Mouse (Mus musculus): ENCODE results near the gene Batf2. TPM values are rescaled to one million over a fixed set of nuclear protein-coding genes. Genes with fewer than 3 reads are reported as not detected.
"Not testable (repeated sequence)": the region's sequence is repeated elsewhere in the genome, so short reads cannot be mapped to it uniquely, and the experiment has no call there.

Batf2 gene
- polyA plus RNA-seq, 2 experiments, result 0.09 to 0.35 TPM

- Histone ChIP-seq H3K9ac (replicated peaks) (peak overlapping the region; percentile 85), H3K4me3 (ENCODE audit: insufficient read depth in 1 of 2, low read depth in 2 of 2, low read length in 2 of 2) (peak overlapping the region; percentile 29 to 66; a peak in 3 of 4 replicates), H3K36me3 (replicated peaks; ENCODE audit: control insufficient read depth, insufficient read depth, low read depth) (no peaks in the 10 kb centered on the region; the same call in 1 of the 2 replicates), H3K4me2 (ENCODE audit: low read depth) (peak overlapping the region; percentile 69), H3K4me1 (replicated peaks; ENCODE audit: control insufficient read depth in 2 of 2, insufficient read depth in 2 of 2, low read length in 1 of 2) (peaks cover 25 to 37% of the 10 kb centered on the region in 2 experiments), H3K27me3 (ENCODE audit: control insufficient read depth, insufficient read depth, low read length) (no peaks in the 10 kb centered on the region), H3K27ac (peak overlapping the region; percentile 75), H3K9me3 (ENCODE audit: control insufficient read depth, low read length) (no peaks in the 10 kb centered on the region)
- no peak for ATAC-seq (ENCODE audit: insufficient read depth)
- peak; percentile 55 to 69 (median 58) for DNase-seq (ENCODE audit: low read depth in 3 of 3, low spot score in 3 of 3)
- TF ChIP-seq CTCF (IDR thresholded peaks at IDR 0.05; ENCODE audit: low read depth) (peak; percentile 83), EP300 (IDR thresholded peaks at IDR 0.05; ENCODE audit: low read depth) (no peak)
- WGBS (ENCODE audit: insufficient replicate concordance), result 16% methylated on average over 4 of the region's 4 CpGs
Measured at GRCm38 (mm10) chr19:6126289-6126688, 14.5 kb upstream of the Batf2 start.

GRCm38 (mm10) chr19:6126789-6127580, 13.8 kb upstream of the Batf2 start:
- Histone ChIP-seq H3K9ac (replicated peaks) (peak overlapping the region; percentile 85), H3K4me2 (ENCODE audit: low read depth) (peak overlapping the region; percentile 69), H3K27ac (peak overlapping the region; percentile 92), H3K4me1 (replicated peaks; ENCODE audit: control insufficient read depth in 2 of 2, insufficient read depth in 2 of 2, low read length in 1 of 2) (peaks cover 32 to 44% of the 10 kb centered on the region in 2 experiments), H3K4me3 (ENCODE audit: insufficient read depth in 1 of 2, low read depth in 2 of 2, low read length in 2 of 2) (peak overlapping the region; percentile 66 to 80), H3K36me3 (replicated peaks; ENCODE audit: control insufficient read depth, insufficient read depth, low read depth) (no peaks in the 10 kb centered on the region; the same call in 1 of the 2 replicates), H3K27me3 (ENCODE audit: control insufficient read depth, insufficient read depth, low read length) (no peaks in the 10 kb centered on the region), H3K9me3 (ENCODE audit: control insufficient read depth, low read length) (no peaks in the 10 kb centered on the region)
- TF ChIP-seq CTCF (IDR thresholded peaks at IDR 0.05; ENCODE audit: low read depth), result no peak
- no peak for TF ChIP-seq EP300 (IDR thresholded peaks at IDR 0.05; ENCODE audit: low read depth)
- no peak for DNase-seq (ENCODE audit: low read depth in 3 of 3, low spot score in 3 of 3)
- 60% methylated on average over 10 of the region's 10 CpGs for WGBS (ENCODE audit: insufficient replicate concordance)
- no peak for ATAC-seq (ENCODE audit: insufficient read depth)

GRCm38 (mm10) chr19:6127760-6128341, 12.9 kb upstream of the Batf2 start, which contains the start of gene Snx15:
Gene Snx15, minus strand, starts transcription at chr19:6128304.
- Histone ChIP-seq H3K4me2 (ENCODE audit: low read depth) (peak within 1 kb of the TSS; percentile 69), H3K9ac (replicated peaks) (peak within 1 kb of the TSS; percentile 85), H3K27me3 (ENCODE audit: control insufficient read depth, insufficient read depth, low read length) (no peaks in the 10 kb centered on the region), H3K4me3 (ENCODE audit: insufficient read depth in 1 of 2, low read depth in 2 of 2, low read length in 2 of 2) (peak within 1 kb of the TSS; percentile 66 to 80), H3K9me3 (ENCODE audit: control insufficient read depth, low read length) (no peaks in the 10 kb centered on the region), H3K4me1 (replicated peaks; ENCODE audit: control insufficient read depth in 2 of 2, insufficient read depth in 2 of 2, low read length in 1 of 2) (peaks cover 39 to 51% of the 10 kb centered on the region in 2 experiments), H3K27ac (peak within 1 kb of the TSS; percentile 92), H3K36me3 (replicated peaks; ENCODE audit: control insufficient read depth, insufficient read depth, low read depth) (no peaks in the 10 kb centered on the region; the same call in 1 of the 2 replicates)
- WGBS (ENCODE audit: insufficient replicate concordance), result under 1% methylated on average over 32 of the region's 32 CpGs
- peak; percentile 95 to 96 (median 96) for DNase-seq (ENCODE audit: low read depth in 3 of 3, low spot score in 3 of 3)
- TF ChIP-seq EP300 (IDR thresholded peaks at IDR 0.05; ENCODE audit: low read depth), result no peak; the same call in 1 of the 2 replicates
- TF ChIP-seq CTCF (IDR thresholded peaks at IDR 0.05; ENCODE audit: low read depth), result peak; percentile 32; the same call in 1 of the 2 replicates
- ATAC-seq (ENCODE audit: insufficient read depth), result peak; percentile 85

GRCm38 (mm10) chr19:6130414-6131128, 10.2 kb upstream of the Batf2 start:
- DNase-seq (ENCODE audit: low read depth in 3 of 3, low spot score in 3 of 3); H3K27me3 ChIP-seq (ENCODE audit: control insufficient read depth, insufficient read depth, low read length); H3K36me3 ChIP-seq (replicated peaks; ENCODE audit: control insufficient read depth, insufficient read depth, low read depth); ATAC-seq (ENCODE audit: insufficient read depth); H3K9me3 ChIP-seq (ENCODE audit: control insufficient read depth, low read length): not testable (repeated sequence)
- Histone ChIP-seq H3K27ac (peak overlapping the region; percentile 98), H3K4me1 (replicated peaks; ENCODE audit: control insufficient read depth in 2 of 2, insufficient read depth in 2 of 2, low read length in 1 of 2) (peaks cover 55 to 63% of the 10 kb centered on the region in 2 experiments), H3K4me2 (ENCODE audit: low read depth) (peak overlapping the region; percentile 91), H3K9ac (replicated peaks) (peak overlapping the region; percentile 5; the same call in 1 of the 2 replicates), H3K4me3 (ENCODE audit: insufficient read depth in 1 of 2, low read depth in 2 of 2, low read length in 2 of 2) (peak overlapping the region; percentile 27 to 53; a peak in 3 of 4 replicates)
- WGBS (ENCODE audit: insufficient replicate concordance), result 54% methylated on average over 7 of the region's 7 CpGs

Data from liver, embryonic 14.5 days (tissue).